Mouse (Mus musculus) testis, postnatal 14 days (tissue): ENCODE results near the gene Stard5.

Experiments used
- DNase-seq: peaks from one replicate; pipeline ENCODE4 v3.0.0; 2021; ENCODE audit warnings: low spot score

The Stard5 gene

GRCm38 (mm10) chr7:83633856-83634255, 2.1 kb downstream of the Stard5 start:
- no peak for DNase-seq

DNA sequence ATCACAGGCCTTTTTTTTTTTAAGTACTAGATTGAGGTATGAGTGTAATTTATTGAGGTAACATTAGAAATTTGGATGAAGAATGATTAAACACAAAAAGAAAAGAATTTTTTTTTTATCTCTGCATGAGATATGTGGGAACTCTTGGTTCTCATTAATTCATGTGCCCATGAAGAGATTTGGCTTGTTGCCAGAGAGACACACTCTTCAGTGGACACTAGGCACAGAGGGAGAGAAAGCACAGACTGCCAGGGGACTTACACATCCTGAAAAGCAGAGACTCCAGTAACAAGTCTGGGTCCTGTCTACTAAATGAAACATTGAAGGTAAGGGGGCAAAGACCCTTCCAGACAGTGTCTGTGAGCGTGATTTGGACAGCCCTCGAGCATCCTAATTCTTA, 4.0 kb downstream of the Stard5 start:
- DNase-seq, result no peak

DNA sequence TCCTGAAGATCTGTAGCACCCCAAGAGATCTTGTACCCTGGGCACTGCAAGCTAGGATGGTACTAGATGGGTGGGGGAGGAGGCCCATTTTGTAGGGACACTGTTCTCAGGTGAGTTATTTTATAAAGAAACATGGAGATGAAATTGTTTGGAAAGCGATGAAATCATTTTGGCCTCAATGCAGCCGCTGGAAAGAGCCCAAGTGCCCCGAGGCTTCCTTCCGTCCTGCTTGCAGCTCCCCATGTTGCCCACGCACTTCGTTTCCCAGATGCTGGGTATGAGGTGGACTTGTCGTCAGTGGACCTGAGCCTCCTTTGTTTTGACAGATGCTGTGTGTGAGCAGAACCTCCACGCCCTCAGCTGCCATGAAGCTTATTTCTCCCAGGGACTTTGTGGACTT, 4.7 kb downstream of the Stard5 start:
- DNase-seq, result no peak

- no peak for DNase-seq
Measured at GRCm38 (mm10) chr7:83637781-83638583, 6.2 kb downstream of the Stard5 start.

DNA sequence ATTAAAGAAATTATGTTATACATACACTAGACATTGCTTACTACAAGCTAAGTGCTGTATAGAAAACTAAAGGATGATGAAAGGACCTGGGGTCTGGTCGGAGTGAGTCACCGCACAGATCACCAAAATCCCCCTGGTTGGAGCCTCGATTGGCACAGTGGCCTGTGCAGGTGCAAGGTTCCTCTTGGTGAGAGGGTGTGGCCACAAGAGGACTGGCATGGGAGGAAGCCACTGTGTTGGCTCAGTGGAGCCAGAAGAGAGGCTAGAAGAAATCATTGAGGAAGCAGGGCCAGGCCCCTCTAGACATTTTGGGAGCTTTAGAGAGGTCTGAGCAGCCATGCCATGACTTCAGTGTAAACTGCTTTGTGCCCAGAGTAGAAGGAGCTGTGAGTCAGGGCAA, 7.3 kb downstream of the Stard5 start:
- DNase-seq, result no peak

DNA sequence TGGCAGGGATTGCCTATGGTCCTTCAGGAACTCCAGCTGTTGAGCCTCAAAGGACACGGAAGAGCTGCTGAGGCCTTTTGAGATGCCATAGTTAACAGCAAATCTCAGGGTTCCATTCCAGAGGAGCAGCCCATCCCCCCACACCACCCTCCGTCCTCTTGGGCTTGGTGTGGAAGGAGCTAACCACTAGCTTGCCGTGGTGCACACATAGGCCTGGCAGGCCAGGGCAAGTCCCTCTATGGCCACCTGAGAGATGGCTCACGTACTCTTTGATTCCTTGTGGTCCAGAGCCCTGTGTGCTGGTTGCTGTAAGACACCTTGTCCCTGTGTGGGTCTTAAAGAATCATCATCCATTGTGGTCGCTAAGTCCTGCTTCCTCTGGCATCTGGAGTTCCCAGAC, 8.8 kb downstream of the Stard5 start:
- DNase-seq, result no peak

DNA sequence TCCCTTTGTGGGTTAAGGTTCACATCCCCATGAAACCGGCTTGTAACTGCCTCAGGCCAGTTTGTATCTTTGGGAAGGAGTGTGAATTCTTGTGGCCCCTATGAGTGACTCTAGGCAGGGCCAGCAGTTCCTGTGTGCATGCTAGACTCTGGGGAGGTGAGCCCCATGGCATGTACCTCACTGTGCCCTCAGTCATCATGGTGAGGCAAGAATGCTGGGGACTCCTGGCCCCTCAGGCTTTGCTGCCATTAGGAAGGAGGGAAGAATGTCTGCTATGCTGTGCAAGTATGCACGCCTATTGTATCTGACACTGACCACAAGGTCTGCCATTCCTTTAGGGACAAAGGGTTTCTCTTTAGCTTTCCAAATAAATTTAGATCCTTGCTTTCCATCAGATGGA, 9.4 kb downstream of the Stard5 start:
- no peak for DNase-seq

DNA sequence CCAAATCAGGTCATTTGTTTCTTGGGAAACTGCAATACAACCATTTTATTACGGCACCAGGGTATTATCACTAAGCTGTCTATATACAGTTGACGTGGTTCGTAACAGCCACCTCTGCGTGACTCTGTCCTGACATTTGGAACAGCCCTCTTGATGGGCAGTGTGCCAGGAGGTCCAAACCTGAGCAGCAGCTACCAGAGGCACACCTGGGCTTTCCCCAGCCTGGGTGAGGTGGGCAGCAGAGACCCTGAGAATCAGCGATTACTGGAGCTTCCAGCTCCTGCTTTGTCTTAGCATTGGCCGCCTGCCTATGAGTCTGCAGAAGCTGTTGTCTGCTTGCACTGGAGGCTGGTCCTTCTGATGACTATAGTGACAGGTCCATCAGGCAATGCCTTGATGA, 11.8 kb downstream of the Stard5 start:
- DNase-seq, result no peak

DNA sequence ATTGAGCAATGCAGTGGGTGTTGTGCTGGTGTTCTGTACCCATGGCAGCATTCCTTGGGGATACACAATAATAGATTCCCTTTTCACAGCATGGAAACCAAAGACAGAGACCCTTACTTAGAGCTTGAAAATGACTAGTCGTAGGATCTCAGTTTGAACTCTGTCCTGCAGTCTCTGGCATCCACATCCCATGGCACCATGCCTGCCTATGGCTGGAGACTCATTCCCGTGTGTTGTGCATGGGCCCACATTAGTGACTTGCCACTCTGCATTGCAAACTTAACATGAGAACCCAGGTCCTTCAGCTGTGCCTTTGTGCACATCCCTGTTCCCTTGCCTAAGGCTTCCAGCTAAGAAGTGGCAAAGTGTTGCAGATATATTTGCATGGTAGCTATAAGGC, 13.0 kb downstream of the Stard5 start:
- no peak for DNase-seq

- no peak for DNase-seq
Measured at GRCm38 (mm10) chr7:83645476-83645875, 13.7 kb downstream of the Stard5 start.

GRCm38 (mm10) chr7:83648807-83649206, 17.0 kb downstream of the Stard5 start:
- no peak for DNase-seq

DNA sequence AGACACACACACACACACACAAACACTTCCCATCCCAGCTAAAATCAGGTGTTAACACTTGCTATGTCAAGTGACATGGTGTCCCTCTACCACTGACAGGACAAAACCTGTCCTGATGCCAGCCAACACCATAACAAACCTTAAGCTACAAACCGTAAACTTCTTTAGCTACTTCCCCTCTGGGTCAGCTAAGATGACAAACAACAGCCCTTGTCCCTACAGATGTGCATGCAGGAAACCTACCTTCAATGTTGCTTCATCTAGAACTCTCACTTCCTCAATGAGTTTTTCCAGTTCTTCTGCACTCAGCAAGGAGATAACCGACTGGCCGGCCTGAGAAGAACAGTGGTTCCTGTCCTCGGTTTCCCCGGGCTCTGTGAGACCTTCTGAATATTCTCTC, 18.9 kb downstream of the Stard5 start:
- no peak for DNase-seq

DNA sequence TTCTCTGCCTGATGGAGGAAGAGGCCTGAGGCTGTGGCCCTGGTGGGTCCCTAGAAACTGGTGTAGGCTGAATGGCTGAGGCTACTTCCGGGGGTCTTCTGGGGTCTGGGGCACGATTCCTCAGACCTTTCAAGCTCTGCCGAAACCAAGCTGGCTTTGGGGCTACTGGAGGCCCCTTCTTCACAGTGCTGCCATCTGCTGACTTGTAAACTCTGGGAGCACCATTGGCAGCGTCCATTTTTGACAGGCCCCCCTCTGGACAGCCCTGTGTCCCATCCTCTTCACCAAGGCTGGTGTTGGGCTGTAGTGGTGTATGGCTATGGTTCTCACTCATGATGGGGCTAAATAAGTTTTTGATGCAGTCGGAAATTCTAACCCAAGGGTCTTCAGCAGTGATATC, 20.7 kb downstream of the Stard5 start:
- DNase-seq, result no peak

GRCm38 (mm10) chr7:83653605-83654051, 21.9 kb downstream of the Stard5 start:
- no peak for DNase-seq

- no peak for DNase-seq
Measured at GRCm38 (mm10) chr7:83654196-83654595, 22.4 kb downstream of the Stard5 start.

- DNase-seq, result no peak
Measured at GRCm38 (mm10) chr7:83654938-83655630, 23.3 kb downstream of the Stard5 start.

DNA sequence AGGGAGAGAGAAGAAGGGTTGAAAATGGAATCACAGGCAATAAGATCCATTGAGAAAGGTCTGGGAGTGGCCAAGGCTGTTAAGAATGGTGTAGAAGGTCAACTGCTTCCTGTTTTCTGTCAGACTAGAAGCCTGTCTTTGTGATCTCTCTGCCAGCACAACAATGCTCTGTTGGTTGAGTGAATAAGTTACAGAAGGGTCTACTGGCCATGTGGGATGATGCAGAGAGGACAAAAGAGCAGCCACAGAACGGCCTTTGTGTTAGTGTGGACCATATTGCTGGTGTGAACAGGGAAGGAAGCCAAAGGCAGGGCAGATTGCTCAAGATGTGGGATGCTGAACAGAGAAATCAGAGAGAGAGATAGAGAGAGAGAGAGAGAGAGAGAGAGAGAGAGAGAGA, 27.0 kb downstream of the Stard5 start:
- DNase-seq, result no peak

DNA sequence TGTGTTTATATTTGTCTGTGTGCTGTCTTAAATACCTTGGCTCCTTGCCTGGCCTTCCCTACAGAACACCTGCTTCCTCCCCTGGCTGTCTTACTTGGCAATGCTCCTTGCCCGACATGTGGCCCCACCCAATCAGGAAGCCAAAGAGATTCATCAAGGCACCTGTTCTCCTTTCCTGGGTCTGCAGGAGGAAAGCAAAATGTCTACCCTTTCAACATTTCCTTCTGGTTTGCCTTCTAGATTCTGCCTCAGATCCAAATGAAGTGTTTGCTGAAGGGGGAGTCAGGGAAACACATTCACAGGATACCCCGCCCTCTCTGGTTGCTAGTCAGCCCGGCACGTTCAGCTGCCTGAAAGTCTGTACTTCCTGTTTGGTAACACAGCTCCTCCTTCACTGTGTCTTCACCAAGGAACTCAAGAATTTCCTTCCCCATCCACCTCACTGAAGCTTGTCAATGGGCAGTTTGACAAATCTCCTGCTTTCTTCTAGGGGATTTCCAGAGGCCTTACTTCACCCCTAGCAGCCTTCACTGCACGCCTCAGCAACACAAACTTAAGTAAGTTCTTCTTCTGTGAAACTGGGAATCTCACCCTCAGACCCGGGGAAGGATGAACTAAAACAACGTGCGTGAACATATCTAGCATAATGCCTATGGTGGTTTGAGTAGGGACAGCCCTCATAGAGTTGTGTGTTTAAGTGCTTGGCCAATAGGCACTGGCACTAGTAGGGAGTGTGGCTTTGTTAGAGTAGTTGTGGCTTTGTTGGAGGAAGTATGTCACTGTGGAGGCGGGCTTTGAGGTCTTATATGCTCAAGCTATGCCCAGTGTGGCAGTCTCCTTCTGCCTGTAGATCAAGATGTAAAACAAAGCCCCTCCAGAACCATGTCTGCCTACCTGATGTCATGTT, 27.7 kb downstream of the Stard5 start:
- no peak for DNase-seq

- DNase-seq, result no peak
Measured at GRCm38 (mm10) chr7:83660273-83660691, 28.5 kb downstream of the Stard5 start.

DNA sequence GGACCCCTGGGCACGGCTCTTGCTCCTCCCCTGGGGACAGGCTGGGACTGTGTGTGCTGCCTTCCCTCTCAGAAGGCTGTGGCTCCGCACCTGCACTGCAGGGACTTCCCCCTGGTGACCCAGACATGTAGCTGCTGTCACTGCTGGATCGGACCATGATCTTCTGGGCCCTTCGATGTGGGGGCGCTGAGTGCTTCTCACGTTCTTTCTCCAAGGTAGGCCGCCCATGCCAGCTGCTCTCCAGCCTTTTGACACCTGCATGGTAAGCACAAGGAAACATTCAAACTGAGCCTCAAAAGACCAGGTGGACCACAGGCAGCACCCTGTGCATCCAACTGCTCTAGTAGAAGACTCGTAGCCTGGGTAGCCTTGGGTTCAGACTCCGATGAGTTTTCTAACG, 29.3 kb downstream of the Stard5 start:
- no peak for DNase-seq

DNA sequence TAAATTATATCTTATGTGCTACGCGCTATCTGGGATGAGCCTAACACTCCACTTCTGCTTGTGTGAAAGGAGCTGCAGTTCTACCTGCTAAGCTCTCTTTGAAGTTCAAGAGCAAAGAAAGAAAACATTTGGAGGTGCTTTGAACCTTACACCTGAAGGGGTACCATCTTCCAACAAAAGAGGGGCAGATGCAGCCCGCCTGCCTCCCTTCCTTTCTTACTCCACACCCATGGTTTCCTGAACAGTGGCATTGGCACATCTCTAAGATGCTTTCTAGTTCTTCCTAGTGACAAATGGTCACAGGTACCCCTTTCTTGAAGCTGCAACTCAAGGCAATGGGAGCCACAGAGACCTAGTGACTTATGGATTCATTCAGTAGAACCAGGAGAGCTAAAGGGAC, 30.0 kb downstream of the Stard5 start:
- no peak for DNase-seq

DNA sequence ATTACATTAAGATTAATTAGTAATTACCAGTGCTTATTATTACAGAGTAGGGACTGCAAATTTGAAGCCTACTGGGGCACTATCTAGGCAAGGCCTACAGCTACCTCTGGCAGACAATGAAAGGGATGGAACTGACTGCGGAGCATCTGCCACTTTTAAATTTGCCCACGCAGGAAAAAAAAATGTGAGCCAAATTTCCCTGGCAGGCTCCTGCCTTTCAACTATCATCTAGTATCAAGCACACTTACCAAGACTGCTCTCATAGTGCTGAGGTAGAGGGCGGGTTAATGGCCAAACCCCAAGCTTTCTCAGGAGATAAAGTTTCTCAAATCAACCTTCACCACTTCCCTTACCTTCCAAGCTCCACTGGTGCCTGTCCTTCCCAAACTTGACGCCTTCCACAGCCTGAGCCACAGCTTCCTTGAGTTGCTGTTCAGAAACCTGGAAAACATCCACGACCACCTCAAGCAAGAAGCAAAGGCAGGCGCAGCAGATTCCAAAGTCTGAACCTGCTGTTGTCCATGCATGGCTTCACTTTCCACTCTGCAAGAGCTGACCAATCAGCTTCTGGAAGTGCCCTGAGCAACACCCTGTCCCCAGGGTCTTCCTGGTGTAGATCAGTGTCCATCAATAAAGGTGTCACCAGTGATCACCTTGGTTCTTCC, 31.1 kb downstream of the Stard5 start:
- no peak for DNase-seq
